Mouse (Mus musculus) c-Kit-positive CD71-negative TER-119-negative erythroid progenitor cells, embryonic 14.5 days (primary cell): ENCODE measurements around the gene Calm5.
A peak's percentile ranks its signal among the peaks of the same experiment; 100 is the strongest.
"Not testable (repeated sequence)": the region's sequence is repeated elsewhere in the genome, so short reads cannot be mapped to it uniquely, and the experiment has no call there.

Experiments used
- DNase-seq: peaks from one replicate; pipeline ENCODE4 v3.0.0-alpha.2; 2013; ENCODE audit warnings: low read depth

Calm5 gene

GRCm38 (mm10) chr13:3866355-3867052, 12.5 kb downstream of the Calm5 start:
- DNase-seq, result no peak

- no peak for DNase-seq
Measured at GRCm38 (mm10) chr13:3867158-3867557, 13.2 kb downstream of the Calm5 start.

GRCm38 (mm10) chr13:3869901-3870300, 15.9 kb downstream of the Calm5 start:
- no peak for DNase-seq

GRCm38 (mm10) chr13:3872832-3873231, 18.9 kb downstream of the Calm5 start:
- DNase-seq, result no peak

- no peak for DNase-seq
Measured at GRCm38 (mm10) chr13:3876448-3876847, 22.5 kb downstream of the Calm5 start.

- no peak for DNase-seq
Measured at GRCm38 (mm10) chr13:3877185-3877584, 23.2 kb downstream of the Calm5 start.

GRCm38 (mm10) chr13:3877679-3878220, 23.8 kb downstream of the Calm5 start:
- no peak for DNase-seq

GRCm38 (mm10) chr13:3886663-3887062, 32.7 kb downstream of the Calm5 start:
- DNase-seq, result no peak

GRCm38 (mm10) chr13:3889111-3889510, 35.1 kb downstream of the Calm5 start:
- no peak for DNase-seq

GRCm38 (mm10) chr13:3890061-3890460, 36.1 kb downstream of the Calm5 start:
- no peak for DNase-seq

GRCm38 (mm10) chr13:3891479-3892087, 37.6 kb downstream of the Calm5 start:
- no peak for DNase-seq

GRCm38 (mm10) chr13:3892601-3893000, 38.6 kb downstream of the Calm5 start:
- no peak for DNase-seq

GRCm38 (mm10) chr13:3893126-3893734, 39.3 kb downstream of the Calm5 start:
- peak; percentile 85 for DNase-seq

GRCm38 (mm10) chr13:3894549-3894948, 40.6 kb downstream of the Calm5 start:
- DNase-seq, result no peak

- DNase-seq, result no peak
Measured at GRCm38 (mm10) chr13:3895397-3895980, 41.5 kb downstream of the Calm5 start.

GRCm38 (mm10) chr13:3896032-3896431, 42.1 kb downstream of the Calm5 start:
- DNase-seq, result no peak

GRCm38 (mm10) chr13:3896913-3897312, 42.9 kb downstream of the Calm5 start:
- peak; percentile 68 for DNase-seq

GRCm38 (mm10) chr13:3898202-3898601, 44.2 kb downstream of the Calm5 start:
- not testable (repeated sequence) for DNase-seq

- DNase-seq, result no peak
Measured at GRCm38 (mm10) chr13:3899301-3899700, 45.3 kb downstream of the Calm5 start.
